Mouse (Mus musculus): ENCODE measurements around the gene Cpa2. TPM values are rescaled to one million over a fixed set of nuclear protein-coding genes. Genes with fewer than 3 reads are reported as not detected.

Cpa2 gene
- polyA plus RNA-seq (2015; fragmentation: Nextera tagmentation; extraction: Ambion mirVana) = 765 and 1,219 TPM in 2 replicates

DNA sequence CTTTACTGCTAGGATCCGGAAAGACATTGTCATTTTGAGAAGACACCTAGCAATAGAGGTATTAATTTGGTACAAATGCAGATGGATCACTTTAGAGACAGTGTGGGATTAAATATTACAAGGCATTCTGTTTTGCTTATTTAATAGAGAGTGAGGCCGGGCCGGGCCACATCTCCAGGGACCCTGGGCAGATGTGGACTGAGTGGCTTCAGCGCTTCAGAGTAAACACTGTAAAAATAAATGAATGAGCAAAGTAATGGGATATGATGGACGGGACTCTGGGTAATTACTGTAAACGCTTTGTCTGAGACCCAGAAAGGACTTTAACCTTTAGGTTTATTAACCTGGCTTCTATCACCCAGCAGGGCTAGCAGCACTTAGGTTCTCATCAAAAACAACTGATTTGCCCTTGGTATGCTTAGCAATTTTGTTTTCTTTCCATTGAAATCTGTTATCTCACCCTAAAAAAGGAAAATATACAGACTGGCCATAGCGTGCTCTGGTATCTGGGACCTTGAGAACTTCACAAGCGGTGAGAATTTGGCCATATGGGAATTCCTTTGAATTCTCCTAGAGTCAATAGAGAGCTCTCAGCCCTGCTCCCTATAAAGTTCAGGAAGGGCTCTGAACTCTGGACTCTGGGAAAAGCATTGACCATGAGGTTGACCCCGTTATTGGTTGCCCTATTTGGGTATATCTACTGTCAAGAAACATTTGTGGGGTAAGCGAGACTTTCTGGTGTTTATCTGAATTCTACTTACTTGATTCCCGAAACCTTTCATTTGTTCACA is at the start of gene Cpa2:
TSS of gene Cpa2 (plus strand) at position 574 of the 791 bp plus-strand sequence.
- H3K4me1 ChIP-seq = peaks cover 7% of the 10 kb centered on the region
- H3K27me3 ChIP-seq (replicated peaks) = no peaks in the 10 kb centered on the region
- ATAC-seq (ENCODE audit: insufficient read depth, low FRiP score, low read depth) = peak; percentile 32; the same call in 1 of the 2 replicates
- H3K36me3 ChIP-seq = no peaks in the 10 kb centered on the region
- peak within 1 kb of the TSS; percentile 3; the same call in 1 of the 2 replicates for H3K4me3 ChIP-seq (replicated peaks)
- H3K4me2 ChIP-seq = no peak within 1 kb of the TSS
- no peak within 1 kb of the TSS for H3K9ac ChIP-seq
- no peaks in the 10 kb centered on the region for H3K9me3 ChIP-seq
- 55% methylated on average over 11 of the region's 11 CpGs for WGBS
- H3K27ac ChIP-seq = peak within 1 kb of the TSS; percentile 55

DNA sequence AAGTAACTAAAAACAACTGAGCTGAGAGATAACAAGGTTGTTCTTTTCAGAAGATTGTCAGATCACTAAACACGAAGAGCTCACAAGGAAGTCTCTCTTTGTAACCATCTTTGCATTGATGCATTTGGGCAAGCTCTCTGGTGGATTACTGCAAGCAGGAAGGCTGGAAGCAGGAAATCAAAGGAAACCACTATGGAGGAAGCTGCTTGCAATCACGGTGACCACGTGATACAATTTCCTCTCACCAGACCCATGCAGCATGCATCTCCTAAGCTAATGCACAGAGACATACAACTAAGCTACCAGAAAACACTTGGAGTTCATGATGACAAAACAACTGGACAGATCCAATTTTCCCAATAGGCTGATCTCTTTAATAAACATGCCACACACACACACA is 42.3 kb upstream of the Cpa2 start:
- H3K27ac ChIP-seq = no peak overlapping the region
- no peaks in the 10 kb centered on the region for H3K4me1 ChIP-seq
- no peak overlapping the region for H3K9ac ChIP-seq
- no peak for ATAC-seq (ENCODE audit: insufficient read depth, low FRiP score, low read depth)
- H3K4me2 ChIP-seq = no peak overlapping the region
- H3K27me3 ChIP-seq (replicated peaks) = no peaks in the 10 kb centered on the region
- WGBS = 80% methylated on average over 3 of the region's 3 CpGs
- no peak overlapping the region for H3K4me3 ChIP-seq (replicated peaks)
- H3K9me3 ChIP-seq = no peaks in the 10 kb centered on the region
- H3K36me3 ChIP-seq = peaks cover 28% of the 10 kb centered on the region

DNA sequence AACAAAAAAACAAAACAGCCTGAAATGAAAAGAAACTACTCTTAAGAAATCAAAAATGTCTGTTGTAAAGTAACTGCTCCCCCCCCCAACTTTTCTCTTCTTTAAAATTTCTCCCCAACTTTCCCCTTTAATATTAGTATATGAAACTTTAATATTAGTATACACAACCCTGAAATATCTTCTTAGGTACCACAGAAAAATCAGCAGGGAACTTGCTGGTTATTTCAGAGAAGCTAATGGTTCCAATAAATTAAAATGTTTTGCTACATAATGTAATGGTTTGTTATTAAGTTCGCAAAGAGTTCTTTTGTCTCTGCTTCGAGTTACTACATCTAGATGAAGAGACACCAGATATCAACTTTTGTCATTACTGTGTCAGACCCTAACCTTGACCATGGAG is 32.6 kb upstream of the Cpa2 start:
- 6% methylated on average over 2 of the region's 2 CpGs for WGBS
- Histone ChIP-seq H3K9ac (peak overlapping the region; percentile 68), H3K27me3 (replicated peaks) (no peaks in the 10 kb centered on the region), H3K27ac (peak overlapping the region; percentile 98), H3K4me2 (peak overlapping the region; percentile 66), H3K4me3 (replicated peaks) (peak overlapping the region; percentile 61), H3K36me3 (peaks cover 17% of the 10 kb centered on the region; the same call in 1 of the 2 replicates), H3K9me3 (no peaks in the 10 kb centered on the region), H3K4me1 (peaks cover 8% of the 10 kb centered on the region)
- ATAC-seq (ENCODE audit: insufficient read depth, low FRiP score, low read depth) = no peak

DNA sequence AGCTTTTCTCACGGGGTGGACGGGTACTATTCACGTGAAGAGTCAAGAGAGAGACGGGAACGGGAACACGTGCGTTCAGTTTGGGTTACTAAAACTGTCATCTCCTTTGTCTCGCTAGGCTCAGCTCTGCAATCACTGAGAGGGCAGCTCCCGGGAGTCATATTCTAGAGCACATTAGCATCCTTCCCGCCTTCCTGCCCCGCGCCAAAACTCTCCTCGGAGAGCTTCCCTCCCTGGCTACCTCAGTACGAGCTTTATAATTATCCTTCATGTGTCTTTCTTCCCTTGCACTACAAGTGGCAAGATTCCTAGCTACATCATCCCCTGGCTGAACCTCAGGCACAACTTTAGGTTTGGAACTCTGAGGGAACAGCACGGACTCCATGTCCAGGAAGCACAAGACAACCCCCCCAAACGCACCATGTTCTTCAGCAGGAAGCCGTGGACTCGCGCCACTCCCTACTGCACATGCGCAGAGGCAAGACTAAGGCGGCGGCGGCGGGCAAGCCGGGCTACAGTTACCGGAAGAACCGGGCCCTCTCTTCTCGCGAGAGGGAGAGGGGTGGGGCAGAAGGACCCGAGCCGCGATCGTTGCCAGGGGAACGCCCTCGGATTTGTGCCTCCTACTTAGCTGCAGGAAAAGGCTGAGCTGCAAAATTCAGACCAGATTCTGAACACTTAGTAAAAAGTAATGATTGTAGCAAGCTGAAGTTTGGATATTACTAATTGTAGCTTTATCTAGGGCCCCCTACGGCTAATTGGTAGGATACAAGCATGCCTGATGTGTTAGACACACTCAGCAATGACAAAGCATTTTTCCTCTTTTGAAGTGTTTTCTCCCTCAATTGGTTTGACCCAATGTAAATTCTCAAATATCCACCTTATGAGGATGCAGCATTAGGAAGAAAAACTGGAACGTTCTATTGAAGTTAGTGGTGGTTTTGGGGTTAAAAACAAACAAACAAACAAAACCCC is 31.8 kb upstream of the Cpa2 start, which contains the start of the genes Tmem209 and Ssmem1:
TSS of gene Tmem209 (minus strand) at position 519 of the 975 bp plus-strand sequence.
TSS of gene Ssmem1 (plus strand) at position 585 of the 975 bp plus-strand sequence.
- Histone ChIP-seq H3K4me2 (peak within 1 kb of the TSS; percentile 66), H3K9ac (peak within 1 kb of the TSS; percentile 68), H3K4me3 (replicated peaks) (peak within 1 kb of the TSS; percentile 61), H3K9me3 (no peaks in the 10 kb centered on the region), H3K36me3 (peaks cover 14% of the 10 kb centered on the region; the same call in 1 of the 2 replicates), H3K4me1 (peaks cover 8% of the 10 kb centered on the region), H3K27ac (peak within 1 kb of the TSS; percentile 98), H3K27me3 (replicated peaks) (no peaks in the 10 kb centered on the region)
- under 1% methylated on average over 37 of the region's 37 CpGs for whole genome bisulfite sequencing
- peak; percentile 97 for ATAC-seq (ENCODE audit: insufficient read depth, low FRiP score, low read depth)

DNA sequence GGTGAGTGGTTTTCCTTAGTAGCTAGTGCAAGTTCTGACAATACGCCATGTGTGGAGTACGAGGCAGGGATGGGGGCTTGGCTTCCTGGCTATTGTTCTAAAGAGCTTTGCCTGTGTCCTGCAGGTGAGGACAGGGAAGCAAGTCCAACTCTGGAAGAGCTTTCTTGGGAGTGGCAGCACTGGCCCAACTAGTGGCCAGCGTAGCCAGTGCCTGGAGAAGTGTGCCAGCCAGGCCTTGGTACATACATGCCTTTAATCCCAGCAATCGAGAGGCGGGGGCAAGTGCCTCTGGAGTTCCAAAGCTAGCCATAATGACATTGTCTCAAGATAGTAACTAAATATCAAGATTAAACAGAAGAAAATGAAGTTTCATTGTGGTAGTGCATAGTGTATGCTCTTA is 31.1 kb upstream of the Cpa2 start:
- no peak for ATAC-seq (ENCODE audit: insufficient read depth, low FRiP score, low read depth)
- Histone ChIP-seq H3K27me3 (replicated peaks) (no peaks in the 10 kb centered on the region), H3K4me2 (0 out of 2 replicates have a peak overlapping the region, but pooled peaks have one; percentile 50), H3K4me1 (peaks cover 8% of the 10 kb centered on the region), H3K9me3 (no peaks in the 10 kb centered on the region), H3K36me3 (peaks cover 11% of the 10 kb centered on the region; the same call in 1 of the 2 replicates), H3K4me3 (replicated peaks) (no peak overlapping the region), H3K9ac (no peak overlapping the region), H3K27ac (peak overlapping the region; percentile 98)
- 72% methylated on average over 5 of the region's 5 CpGs for WGBS

DNA sequence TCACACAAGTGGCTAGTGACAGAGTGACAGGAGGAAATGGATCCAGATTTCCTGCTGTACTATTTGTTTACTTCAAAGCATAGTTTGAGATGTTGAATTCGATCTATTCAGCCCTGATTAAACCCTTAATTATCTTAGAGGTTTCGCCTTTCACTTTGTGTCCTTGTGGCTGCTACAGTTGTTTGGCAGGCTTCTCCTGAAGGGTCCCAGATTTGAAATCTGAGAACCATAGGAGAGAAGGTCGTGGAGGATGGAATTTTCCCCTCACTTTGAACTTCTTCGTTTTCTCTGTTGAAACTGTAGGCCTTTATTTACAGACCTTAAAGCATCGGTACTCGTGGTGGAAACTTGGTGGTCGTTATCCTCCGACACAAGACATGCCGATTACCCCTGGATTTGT is 27.1 kb upstream of the Cpa2 start:
- 15% methylated on average over 9 of the region's 9 CpGs for WGBS
- Histone ChIP-seq H3K27ac (peak overlapping the region; percentile 65), H3K9ac (no peak overlapping the region), H3K4me1 (peaks cover 3% of the 10 kb centered on the region), H3K9me3 (no peaks in the 10 kb centered on the region), H3K27me3 (replicated peaks) (no peaks in the 10 kb centered on the region), H3K4me2 (no peak overlapping the region), H3K36me3 (no peaks in the 10 kb centered on the region), H3K4me3 (replicated peaks) (no peak overlapping the region)
- no peak for ATAC-seq (ENCODE audit: insufficient read depth, low FRiP score, low read depth)

DNA sequence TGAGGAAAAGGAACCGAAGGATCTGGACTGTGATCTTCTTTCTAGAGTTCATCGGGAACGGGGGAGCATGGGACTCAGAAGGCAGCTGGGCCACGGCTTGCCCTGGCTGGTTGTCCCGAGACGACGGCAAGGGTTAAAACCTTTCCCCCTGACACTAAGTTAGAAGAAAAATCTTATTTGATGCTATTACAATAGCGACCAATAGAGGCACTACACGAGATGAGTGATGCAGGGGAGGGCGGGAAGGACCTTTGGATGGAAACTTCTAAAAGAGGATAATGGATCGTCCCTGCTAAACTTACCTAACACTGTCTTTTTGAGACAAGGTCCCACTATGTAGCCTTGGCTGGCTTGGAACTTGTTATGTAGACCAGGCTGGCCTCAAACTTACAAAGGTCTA is 21.0 kb upstream of the Cpa2 start:
- Histone ChIP-seq H3K4me1 (no peaks in the 10 kb centered on the region), H3K4me3 (replicated peaks) (no peak overlapping the region), H3K36me3 (no peaks in the 10 kb centered on the region), H3K4me2 (no peak overlapping the region), H3K9ac (no peak overlapping the region), H3K27ac (no peak overlapping the region), H3K27me3 (replicated peaks) (no peaks in the 10 kb centered on the region), H3K9me3 (no peaks in the 10 kb centered on the region)
- 67% methylated on average over 11 of the region's 11 CpGs for WGBS
- ATAC-seq (ENCODE audit: insufficient read depth, low FRiP score, low read depth) = no peak

DNA sequence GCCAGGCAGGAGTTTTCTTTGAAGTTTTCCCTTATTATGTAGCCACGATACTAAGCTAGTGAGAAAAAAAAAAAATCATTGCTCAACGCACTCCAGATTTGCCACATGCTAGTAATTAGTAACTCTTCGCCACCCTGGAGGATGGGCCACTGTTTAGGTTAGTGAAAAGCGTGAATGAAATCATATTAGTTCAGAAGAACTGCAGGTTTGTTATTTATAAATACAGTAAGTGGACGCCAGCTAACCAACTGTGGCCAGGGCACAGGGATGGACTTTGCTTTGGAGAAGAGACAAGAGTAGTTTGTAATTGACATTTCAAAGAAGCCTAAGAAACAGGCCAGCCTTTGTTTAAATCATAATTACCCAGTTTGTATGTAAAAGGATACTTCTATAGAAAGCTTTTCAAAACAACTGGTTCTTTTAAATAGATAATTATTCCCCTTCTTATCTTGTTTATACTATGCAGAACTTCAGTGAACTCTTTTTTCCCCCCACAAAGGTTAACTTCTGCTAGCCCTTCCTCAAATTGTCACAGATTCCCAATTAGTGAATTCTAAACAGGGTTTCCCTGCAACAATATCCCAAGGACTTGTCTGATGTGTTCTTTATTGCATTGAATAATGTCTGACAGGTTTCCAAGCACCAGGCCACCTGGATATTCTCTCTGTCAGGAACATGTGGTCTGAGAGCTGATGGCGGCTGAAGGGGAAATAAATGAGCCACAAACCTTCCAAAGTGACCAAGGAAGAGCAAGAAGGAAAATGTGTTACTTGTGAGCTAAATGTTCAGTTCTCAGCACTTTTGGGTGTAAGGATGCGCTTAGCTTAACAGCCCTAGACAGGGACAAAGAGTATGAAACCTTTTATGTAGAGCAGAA is 15.7 kb upstream of the Cpa2 start:
- Histone ChIP-seq H3K4me1 (peaks cover 20% of the 10 kb centered on the region; the same call in 1 of the 2 replicates), H3K27ac (peak overlapping the region; percentile 91)

DNA sequence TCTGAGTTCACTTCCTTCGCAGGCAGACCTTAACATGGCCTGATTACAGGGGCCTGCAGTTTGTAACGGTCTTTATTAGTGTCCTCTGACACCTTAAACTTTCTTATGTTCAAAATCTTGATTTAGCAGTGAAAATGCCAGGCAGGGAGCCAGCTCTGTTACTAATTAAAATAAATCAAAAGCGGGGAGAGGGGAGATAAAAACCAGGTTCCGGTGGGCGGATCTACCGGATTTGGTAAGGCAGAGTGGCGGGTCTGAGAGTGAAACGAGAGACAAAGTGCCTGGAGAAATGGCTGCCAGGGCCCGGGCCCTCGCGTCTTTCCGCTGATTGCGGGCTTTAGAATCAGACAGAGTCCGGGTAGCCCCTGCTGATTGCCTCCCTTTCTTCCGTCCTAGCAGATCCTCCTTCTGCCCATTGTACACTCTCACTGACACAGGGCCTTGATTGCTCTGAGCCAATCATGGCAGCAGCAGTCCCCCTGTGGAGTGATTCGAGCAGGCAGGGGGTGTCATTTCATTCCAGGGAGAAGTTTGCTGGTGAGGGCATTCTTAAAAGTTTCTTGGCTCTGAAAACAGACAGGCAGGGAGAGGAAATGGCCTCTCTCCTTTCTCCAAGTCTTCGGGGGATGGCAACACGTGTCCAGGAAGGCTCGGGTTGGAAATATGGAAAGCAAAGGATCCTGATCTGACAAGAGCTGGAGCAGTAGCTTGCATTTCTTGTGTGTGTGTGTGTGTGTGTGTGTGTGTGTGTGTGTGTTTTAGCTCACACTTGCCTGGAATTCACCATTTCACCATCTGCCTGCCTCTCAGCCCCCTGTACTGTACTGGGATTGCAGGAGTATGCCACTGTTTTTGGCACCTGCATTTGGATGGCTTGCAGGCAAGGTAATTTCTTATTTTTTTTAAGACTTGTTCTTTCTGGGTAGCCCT is 14.5 kb upstream of the Cpa2 start:
- no peak overlapping the region for H3K9ac ChIP-seq
- H3K4me3 ChIP-seq (replicated peaks) = no peak overlapping the region
- WGBS = 22% methylated on average over 19 of the region's 19 CpGs
- H3K27me3 ChIP-seq (replicated peaks) = no peaks in the 10 kb centered on the region
- no peaks in the 10 kb centered on the region for H3K9me3 ChIP-seq
- no peaks in the 10 kb centered on the region for H3K36me3 ChIP-seq
- no peak for ATAC-seq (ENCODE audit: insufficient read depth, low FRiP score, low read depth)
- peak overlapping the region; percentile 91 for H3K27ac ChIP-seq
- H3K4me1 ChIP-seq = peaks cover 20% of the 10 kb centered on the region; the same call in 1 of the 2 replicates
- peak overlapping the region; percentile 28; the same call in 1 of the 2 replicates for H3K4me2 ChIP-seq

More for the DNA sequence above, 15.7 kb upstream of the Cpa2 start:
- no peak for ATAC-seq (ENCODE audit: insufficient read depth, low FRiP score, low read depth)
- H3K4me3 ChIP-seq (replicated peaks) = no peak overlapping the region
- H3K4me2 ChIP-seq = no peak overlapping the region
- no peaks in the 10 kb centered on the region for H3K27me3 ChIP-seq (replicated peaks)
- no peaks in the 10 kb centered on the region for H3K36me3 ChIP-seq
- no peak overlapping the region for H3K9ac ChIP-seq
- 46% methylated on average over 7 of the region's 7 CpGs for WGBS
- H3K9me3 ChIP-seq = no peaks in the 10 kb centered on the region

DNA sequence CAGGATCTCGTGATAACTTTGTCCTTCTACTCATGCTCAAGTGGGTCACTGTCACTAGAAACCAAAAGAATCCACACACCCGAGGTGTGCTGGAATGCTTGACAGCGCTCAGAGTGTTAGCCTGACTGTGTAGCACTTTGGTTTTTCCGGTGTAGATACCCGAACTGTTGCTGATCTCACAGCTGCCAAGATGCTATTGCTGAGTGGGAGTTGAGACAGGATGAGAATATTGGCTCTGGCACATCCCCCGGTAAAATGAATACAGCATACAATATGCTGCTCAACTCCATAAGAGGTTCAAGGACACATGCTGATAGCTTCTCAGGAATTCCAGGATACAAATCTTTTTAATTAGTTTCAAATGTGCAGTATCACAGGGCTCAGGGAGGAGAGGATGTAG is 12.6 kb upstream of the Cpa2 start:
- H3K4me2 ChIP-seq = no peak overlapping the region
- peak overlapping the region; percentile 32; the same call in 1 of the 2 replicates for H3K27ac ChIP-seq
- H3K36me3 ChIP-seq = no peaks in the 10 kb centered on the region
- peaks cover 20% of the 10 kb centered on the region; the same call in 1 of the 2 replicates for H3K4me1 ChIP-seq
- no peak overlapping the region for H3K9ac ChIP-seq
- no peaks in the 10 kb centered on the region for H3K27me3 ChIP-seq (replicated peaks)
- no peak overlapping the region for H3K4me3 ChIP-seq (replicated peaks)
- no peak for ATAC-seq (ENCODE audit: insufficient read depth, low FRiP score, low read depth)
- no peaks in the 10 kb centered on the region for H3K9me3 ChIP-seq
- WGBS = 60% methylated on average over 6 of the region's 6 CpGs

Data from stomach, embryonic 15.5 days (tissue).